Mouse (Mus musculus) kidney, embryonic 15.5 days (tissue): ENCODE results near the gene Dhrs3. TPM values are rescaled to one million over a fixed set of nuclear protein-coding genes. Genes with fewer than 3 reads are reported as not detected.

ENCODE experiments used
- ATAC-seq: fragments of 200-750 bp; cut with Nextera tagmentation; replicated peaks from 2 replicates; pipeline ENCODE4 v1.8.0; 2017; ENCODE audit warnings: moderate TSS enrichment; ENCODE audit not compliant: low FRiP score
- H3K27ac ChIP-seq: fragments of 300-500 bp; sonication (generic); 2 replicates; pipeline ENCODE4 v1.5.1; 2015; ENCODE audit warnings: mild to moderate bottlenecking, inconsistent platforms
- H3K27me3 ChIP-seq: fragments of 300-500 bp; sonication (generic); 2 replicates; pipeline ENCODE4 v1.6.1; 2015; ENCODE audit warnings: inconsistent platforms
- H3K36me3 ChIP-seq: fragments of 300-500 bp; sonication (generic); 2 replicates; pipeline ENCODE4 v1.6.1; 2015; ENCODE audit warnings: inconsistent platforms
- H3K4me1 ChIP-seq: fragments of 300-500 bp; sonication (generic); 2 replicates; pipeline ENCODE4 v1.6.1; 2015; ENCODE audit warnings: inconsistent platforms
- H3K4me2 ChIP-seq: fragments of 300-500 bp; sonication (generic); 2 replicates; pipeline ENCODE4 v1.6.1; 2015; ENCODE audit warnings: moderate library complexity, mild to moderate bottlenecking, inconsistent platforms
- H3K4me3 ChIP-seq: fragments of 300-500 bp; sonication (generic); replicated peaks from 2 replicates; pipeline ENCODE4 v1.5.1; 2015; ENCODE audit warnings: mild to moderate bottlenecking, inconsistent platforms
- H3K9ac ChIP-seq: fragments of 300-500 bp; sonication (generic); 2 replicates; pipeline ENCODE4 v1.6.1; 2015; ENCODE audit warnings: mild to moderate bottlenecking, inconsistent platforms
- H3K9me3 ChIP-seq: fragments of 300-500 bp; sonication (generic); replicated peaks from 2 replicates; pipeline ENCODE4 v1.6.1; 2016; ENCODE audit warnings: inconsistent platforms
- WGBS: fragments of 180-500 bp; shearing (Covaris S2); methylation state at CpG from one replicate; pipeline ENCODE4 v1.1.7; 2015; ENCODE audit warnings: mixed read lengths; 5-methylcytosine and 5-hydroxymethylcytosine counted together
- polyA plus RNA-seq: library from polyadenylated mRNA; unstranded; fragments of >200 nt; fragmentation: Nextera tagmentation; extraction: Ambion mirVana; gene quantifications from 2 replicates; pipeline ENCODE4 v1.2.1, GENCODE M21; 2015

Gene Dhrs3
- polyA plus RNA-seq, result 207 TPM in 2 replicates

GRCm38 (mm10) chr4:144892133-144892936, at the start of gene Dhrs3:
Gene Dhrs3 (plus strand): TSS chr4:144892827.
- Histone ChIP-seq H3K9ac (peak within 1 kb of the TSS; percentile 89), H3K4me2 (peak within 1 kb of the TSS; percentile 86), H3K27me3 (no peaks in the 10 kb centered on the region), H3K4me3 (peak within 1 kb of the TSS; percentile 81), H3K36me3 (no peaks in the 10 kb centered on the region), H3K4me1 (peaks cover 40% of the 10 kb centered on the region), H3K9me3 (no peaks in the 10 kb centered on the region), H3K27ac (peak within 1 kb of the TSS; percentile 93)
- WGBS, result under 1% methylated on average over 55 of the region's 55 CpGs
- peak; percentile 80 for ATAC-seq

- no peaks in the 10 kb centered on the region for H3K27me3 ChIP-seq
- WGBS, result 88% methylated on average over 3 of the region's 3 CpGs
- no peaks in the 10 kb centered on the region for H3K9me3 ChIP-seq
- H3K9ac ChIP-seq, result no peak overlapping the region
- H3K4me3 ChIP-seq, result no peak overlapping the region
- no peaks in the 10 kb centered on the region for H3K4me1 ChIP-seq
- no peak for ATAC-seq
- H3K4me2 ChIP-seq, result no peak overlapping the region
- H3K27ac ChIP-seq, result no peak overlapping the region
- no peaks in the 10 kb centered on the region for H3K36me3 ChIP-seq
Measured at GRCm38 (mm10) chr4:144861756-144862505, 30.7 kb upstream of the Dhrs3 start.

GRCm38 (mm10) chr4:144867926-144868325, 24.7 kb upstream of the Dhrs3 start:
- ATAC-seq, result no peak

GRCm38 (mm10) chr4:144868584-144868983, 24.0 kb upstream of the Dhrs3 start:
- Histone ChIP-seq H3K9ac (no peak overlapping the region), H3K9me3 (no peaks in the 10 kb centered on the region), H3K27me3 (no peaks in the 10 kb centered on the region), H3K4me2 (no peak overlapping the region), H3K4me3 (no peak overlapping the region), H3K36me3 (no peaks in the 10 kb centered on the region), H3K27ac (no peak overlapping the region), H3K4me1 (no peaks in the 10 kb centered on the region)
- WGBS, result 85% methylated on average over 4 of the region's 4 CpGs
- no peak for ATAC-seq

More at GRCm38 (mm10) chr4:144867926-144868325, 24.7 kb upstream of the Dhrs3 start:
- no peaks in the 10 kb centered on the region for H3K36me3 ChIP-seq
- 80% methylated on average over 5 of the region's 5 CpGs for WGBS
- H3K27ac ChIP-seq, result no peak overlapping the region
- H3K9ac ChIP-seq, result no peak overlapping the region
- H3K4me2 ChIP-seq, result no peak overlapping the region
- H3K27me3 ChIP-seq, result no peaks in the 10 kb centered on the region
- no peaks in the 10 kb centered on the region for H3K4me1 ChIP-seq
- H3K9me3 ChIP-seq, result no peaks in the 10 kb centered on the region
- no peak overlapping the region for H3K4me3 ChIP-seq

GRCm38 (mm10) chr4:144872905-144873304, 19.7 kb upstream of the Dhrs3 start:
- H3K36me3 ChIP-seq, result no peaks in the 10 kb centered on the region
- no peak overlapping the region for H3K4me2 ChIP-seq
- H3K9me3 ChIP-seq, result no peaks in the 10 kb centered on the region
- no peak overlapping the region for H3K4me3 ChIP-seq
- no peak overlapping the region for H3K9ac ChIP-seq
- no peak for ATAC-seq
- no peaks in the 10 kb centered on the region for H3K27me3 ChIP-seq
- no peak overlapping the region for H3K27ac ChIP-seq
- WGBS, result 42% methylated on average over 6 of the region's 6 CpGs
- H3K4me1 ChIP-seq, result no peaks in the 10 kb centered on the region

GRCm38 (mm10) chr4:144875576-144876093, 17.0 kb upstream of the Dhrs3 start:
- Histone ChIP-seq H3K4me1 (no peaks in the 10 kb centered on the region), H3K9me3 (no peaks in the 10 kb centered on the region), H3K4me3 (no peak overlapping the region), H3K4me2 (no peak overlapping the region), H3K27me3 (no peaks in the 10 kb centered on the region), H3K36me3 (no peaks in the 10 kb centered on the region), H3K27ac (no peak overlapping the region), H3K9ac (no peak overlapping the region)
- WGBS, result 61% methylated on average over 2 of the region's 2 CpGs
- ATAC-seq, result peak; percentile 36; the same call in 1 of the 2 replicates

- Histone ChIP-seq H3K9ac (no peak overlapping the region), H3K27me3 (no peaks in the 10 kb centered on the region), H3K27ac (peak overlapping the region; percentile 71), H3K4me1 (0 out of 2 replicates have a peak, but pooled peaks cover 6% of the 10 kb centered on the region), H3K4me3 (no peak overlapping the region), H3K36me3 (no peaks in the 10 kb centered on the region), H3K4me2 (no peak overlapping the region), H3K9me3 (0 out of 2 replicates have a peak, but pooled peaks cover 3% of the 10 kb centered on the region)
- WGBS, result 78% methylated on average over 1 of the region's 1 CpGs
- no peak for ATAC-seq
Measured at GRCm38 (mm10) chr4:144879549-144879948, 13.1 kb upstream of the Dhrs3 start.

- Histone ChIP-seq H3K9me3 (0 out of 2 replicates have a peak, but pooled peaks cover 3% of the 10 kb centered on the region), H3K27me3 (no peaks in the 10 kb centered on the region), H3K4me3 (no peak overlapping the region), H3K9ac (no peak overlapping the region), H3K36me3 (no peaks in the 10 kb centered on the region), H3K4me2 (no peak overlapping the region), H3K4me1 (0 out of 2 replicates have a peak, but pooled peaks cover 6% of the 10 kb centered on the region), H3K27ac (peak overlapping the region; percentile 34; the same call in 1 of the 2 replicates)
- WGBS, result 59% methylated on average over 2 of the region's 2 CpGs
- ATAC-seq, result no peak
Measured at GRCm38 (mm10) chr4:144881376-144881775, 11.3 kb upstream of the Dhrs3 start.

- WGBS, result 61% methylated on average over 8 of the region's 8 CpGs
Measured at GRCm38 (mm10) chr4:144882881-144883331, 9.7 kb upstream of the Dhrs3 start.

GRCm38 (mm10) chr4:144886460-144886859, 6.2 kb upstream of the Dhrs3 start:
- peaks cover 14% of the 10 kb centered on the region for H3K4me1 ChIP-seq
- no peak overlapping the region for H3K9ac ChIP-seq
- H3K36me3 ChIP-seq, result no peaks in the 10 kb centered on the region
- H3K4me2 ChIP-seq, result no peak overlapping the region
- 0 out of 2 replicates have a peak, but pooled peaks cover 3% of the 10 kb centered on the region for H3K9me3 ChIP-seq
- H3K27me3 ChIP-seq, result no peaks in the 10 kb centered on the region
- H3K27ac ChIP-seq, result no peak overlapping the region
- H3K4me3 ChIP-seq, result no peak overlapping the region
- no peak for ATAC-seq
- WGBS, result 67% methylated on average over 6 of the region's 6 CpGs

More at GRCm38 (mm10) chr4:144882881-144883331, 9.7 kb upstream of the Dhrs3 start:
- Histone ChIP-seq H3K9ac (no peak overlapping the region), H3K4me1 (0 out of 2 replicates have a peak, but pooled peaks cover 6% of the 10 kb centered on the region), H3K36me3 (no peaks in the 10 kb centered on the region), H3K27me3 (no peaks in the 10 kb centered on the region), H3K27ac (no peak overlapping the region), H3K4me2 (no peak overlapping the region), H3K4me3 (no peak overlapping the region), H3K9me3 (0 out of 2 replicates have a peak, but pooled peaks cover 3% of the 10 kb centered on the region)
- ATAC-seq, result no peak

GRCm38 (mm10) chr4:144888750-144889149, 3.9 kb upstream of the Dhrs3 start:
- no peaks in the 10 kb centered on the region for H3K9me3 ChIP-seq
- H3K4me2 ChIP-seq, result no peak overlapping the region
- H3K36me3 ChIP-seq, result no peaks in the 10 kb centered on the region
- H3K9ac ChIP-seq, result no peak overlapping the region
- 90% methylated on average over 4 of the region's 4 CpGs for WGBS
- H3K4me3 ChIP-seq, result no peak overlapping the region
- no peak for ATAC-seq
- no peak overlapping the region for H3K27ac ChIP-seq
- peaks cover 15% of the 10 kb centered on the region for H3K4me1 ChIP-seq
- no peaks in the 10 kb centered on the region for H3K27me3 ChIP-seq
